Mouse (Mus musculus) embryonic facial prominence, embryonic 12.5 days (tissue): Measurements from ENCODE around the gene Slc12a6. TPM values are rescaled to one million over a fixed set of nuclear protein-coding genes. Genes with fewer than 3 reads are reported as not detected.

ENCODE experiments used
- ATAC-seq: fragments of 200-750 bp; cut with Nextera tagmentation; 2 replicates; pipeline ENCODE4 v1.8.0; 2017; ENCODE audit not compliant: insufficient number of reproducible peaks, insufficient read depth, low FRiP score, low TSS enrichment
- H3K27ac ChIP-seq: fragments of 300-500 bp; sonication (generic); 2 replicates; pipeline ENCODE4 v1.5.1; 2016; ENCODE audit warnings: mild to moderate bottlenecking
- H3K27me3 ChIP-seq: fragments of 300-500 bp; sonication (generic); 2 replicates; pipeline ENCODE4 v1.6.1; 2016; ENCODE audit warnings: mild to moderate bottlenecking, moderate library complexity
- H3K36me3 ChIP-seq: fragments of 300-500 bp; sonication (generic); 2 replicates; pipeline ENCODE4 v1.6.1; 2016; ENCODE audit warnings: mild to moderate bottlenecking
- H3K4me1 ChIP-seq: fragments of 300-500 bp; sonication (generic); 2 replicates; pipeline ENCODE4 v1.6.1; 2016
- H3K4me2 ChIP-seq: fragments of 300-500 bp; sonication (generic); replicated peaks from 2 replicates; pipeline ENCODE4 v1.6.1; 2016; ENCODE audit warnings: mild to moderate bottlenecking, moderate library complexity
- H3K4me3 ChIP-seq: fragments of 300-500 bp; sonication (generic); 2 replicates; pipeline ENCODE4 v1.5.1; 2016; ENCODE audit warnings: mild to moderate bottlenecking
- H3K9ac ChIP-seq: fragments of 300-500 bp; sonication (generic); 2 replicates; pipeline ENCODE4 v1.6.1; 2016; ENCODE audit warnings: mild to moderate bottlenecking, moderate library complexity
- H3K9me3 ChIP-seq: fragments of 300-500 bp; sonication (generic); 2 replicates; pipeline ENCODE4 v1.6.1; 2016; ENCODE audit warnings: mild to moderate bottlenecking, moderate library complexity
- WGBS: fragments of 180-500 bp; shearing (Covaris S2); methylation state at CpG from one replicate; pipeline ENCODE4 v1.1.7; 2016; 5-methylcytosine and 5-hydroxymethylcytosine counted together
- polyA plus RNA-seq: library from polyadenylated mRNA; unstranded; fragments of >200 nt; fragmentation: Nextera tagmentation; extraction: Ambion mirVana; gene quantifications from 2 replicates; pipeline ENCODE4 v1.2.1, GENCODE M21; 2016

The Slc12a6 gene
- 12.9 and 14.3 TPM in 2 replicates for polyA plus RNA-seq

GRCm38 (mm10) chr2:112265448-112266241 is at the start of gene Slc12a6:
Slc12a6 (plus strand) TSS chr2:112265825.
- Histone ChIP-seq H3K27me3 (no peaks in the 10 kb centered on the region), H3K4me3 (peak within 1 kb of the TSS; percentile 86), H3K4me2 (peak within 1 kb of the TSS; percentile 90), H3K27ac (peak within 1 kb of the TSS; percentile 89), H3K4me1 (peaks cover 20% of the 10 kb centered on the region), H3K9ac (peak within 1 kb of the TSS; percentile 70), H3K36me3 (no peaks in the 10 kb centered on the region), H3K9me3 (no peaks in the 10 kb centered on the region)
- WGBS, result under 1% methylated on average over 77 of the region's 85 CpGs
- peak; percentile 94 for ATAC-seq

DNA sequence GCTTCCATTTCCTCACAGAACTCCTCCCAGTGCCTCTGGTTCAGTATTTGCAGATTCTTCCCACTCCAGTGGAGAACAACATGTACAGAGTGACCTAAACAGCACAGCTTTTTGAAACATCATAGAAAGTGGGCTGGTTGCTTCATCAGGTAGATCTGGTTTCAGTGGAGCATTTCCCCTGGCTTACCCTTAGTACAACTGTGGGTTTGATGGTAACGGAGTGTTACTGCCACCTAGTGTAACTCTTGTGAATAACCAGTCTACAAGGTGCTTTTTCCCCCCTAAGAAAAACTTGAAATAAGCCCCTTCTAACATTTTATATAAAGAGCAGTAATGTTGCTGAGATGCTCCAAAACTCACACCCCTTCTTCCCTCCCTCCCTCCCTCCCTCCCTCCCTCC is 49.6 kb upstream of the Slc12a6 start:
- WGBS, result 9% methylated on average over 1 of the region's 1 CpGs
- no peak overlapping the region for H3K9ac ChIP-seq
- 0 out of 2 replicates have a peak, but pooled peaks have one; percentile 28 for ATAC-seq
- H3K27me3 ChIP-seq, result no peaks in the 10 kb centered on the region
- H3K27ac ChIP-seq, result no peak overlapping the region
- no peaks in the 10 kb centered on the region for H3K4me1 ChIP-seq
- H3K4me3 ChIP-seq, result no peak overlapping the region
- no peak overlapping the region for H3K4me2 ChIP-seq
- no peaks in the 10 kb centered on the region for H3K36me3 ChIP-seq
- no peaks in the 10 kb centered on the region for H3K9me3 ChIP-seq

- WGBS, result 75% methylated on average over 6 of the region's 6 CpGs
- Histone ChIP-seq H3K4me2 (no peak overlapping the region), H3K4me3 (no peak overlapping the region), H3K9me3 (no peaks in the 10 kb centered on the region), H3K36me3 (no peaks in the 10 kb centered on the region), H3K9ac (no peak overlapping the region), H3K27me3 (no peaks in the 10 kb centered on the region), H3K27ac (no peak overlapping the region), H3K4me1 (no peaks in the 10 kb centered on the region)
- no peak for ATAC-seq
Measured at GRCm38 (mm10) chr2:112217614-112218013, 48.0 kb upstream of the Slc12a6 start.

- Histone ChIP-seq H3K4me1 (no peaks in the 10 kb centered on the region), H3K27me3 (no peaks in the 10 kb centered on the region), H3K36me3 (no peaks in the 10 kb centered on the region), H3K27ac (no peak overlapping the region), H3K4me2 (no peak overlapping the region), H3K4me3 (no peak overlapping the region), H3K9ac (no peak overlapping the region), H3K9me3 (no peaks in the 10 kb centered on the region)
- 87% methylated on average over 5 of the region's 5 CpGs for WGBS
- ATAC-seq, result no peak
Measured at GRCm38 (mm10) chr2:112220880-112221279, 44.7 kb upstream of the Slc12a6 start.

DNA sequence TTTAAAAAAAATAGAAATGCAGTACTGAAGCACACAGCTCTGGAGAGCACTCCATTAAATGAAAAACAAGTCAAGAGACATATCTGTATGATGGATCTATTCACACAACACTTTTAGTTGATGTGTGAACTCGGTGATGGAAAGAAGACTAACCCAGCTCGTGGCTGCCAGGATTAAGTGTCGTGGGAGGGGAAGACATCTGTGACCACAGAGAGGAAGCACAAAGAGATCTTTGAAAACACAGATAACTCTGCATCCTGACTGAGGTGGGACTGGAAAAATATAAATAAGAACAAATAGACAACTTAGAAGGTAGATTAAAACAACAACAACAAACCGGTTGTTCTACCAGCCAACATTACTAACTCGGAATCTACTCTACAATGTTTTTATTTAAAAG is 43.0 kb upstream of the Slc12a6 start:
- Histone ChIP-seq H3K9ac (no peak overlapping the region), H3K9me3 (no peaks in the 10 kb centered on the region), H3K27ac (no peak overlapping the region), H3K4me1 (no peaks in the 10 kb centered on the region), H3K27me3 (no peaks in the 10 kb centered on the region), H3K4me3 (no peak overlapping the region), H3K4me2 (no peak overlapping the region), H3K36me3 (no peaks in the 10 kb centered on the region)
- 67% methylated on average over 5 of the region's 5 CpGs for WGBS
- ATAC-seq, result no peak

- 62% methylated on average over 4 of the region's 4 CpGs for WGBS
Measured at GRCm38 (mm10) chr2:112224356-112224755, 41.3 kb upstream of the Slc12a6 start.

DNA sequence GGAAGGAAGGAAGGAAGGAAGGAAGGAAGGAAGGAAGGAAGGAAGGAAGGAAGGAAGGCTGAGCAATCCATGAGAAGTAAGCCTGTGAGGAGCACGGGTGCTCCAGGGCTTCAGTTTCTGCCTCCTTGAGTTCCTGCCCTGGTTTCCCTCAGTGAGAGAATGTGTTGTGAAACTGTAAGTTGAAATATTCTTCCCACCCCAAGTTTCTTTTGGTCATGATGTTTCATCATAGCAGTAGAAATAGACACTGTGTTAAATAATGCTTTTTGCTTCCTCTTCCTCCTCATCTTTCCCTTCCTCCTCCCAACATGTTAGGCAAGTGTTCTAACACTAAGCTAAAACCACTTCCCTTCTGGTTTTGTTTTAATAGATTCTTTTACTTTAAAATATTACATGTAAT is 33.0 kb upstream of the Slc12a6 start:
- H3K9ac ChIP-seq, result no peak overlapping the region
- no peak for ATAC-seq
- no peaks in the 10 kb centered on the region for H3K9me3 ChIP-seq
- no peak overlapping the region for H3K4me2 ChIP-seq
- H3K36me3 ChIP-seq, result no peaks in the 10 kb centered on the region
- H3K4me3 ChIP-seq, result no peak overlapping the region
- 76% methylated on average over 1 of the region's 1 CpGs for WGBS
- H3K27me3 ChIP-seq, result no peaks in the 10 kb centered on the region
- no peaks in the 10 kb centered on the region for H3K4me1 ChIP-seq
- H3K27ac ChIP-seq, result no peak overlapping the region

More at GRCm38 (mm10) chr2:112224356-112224755, 41.3 kb upstream of the Slc12a6 start:
- Histone ChIP-seq H3K4me1 (no peaks in the 10 kb centered on the region), H3K4me3 (no peak overlapping the region), H3K27ac (no peak overlapping the region), H3K9me3 (no peaks in the 10 kb centered on the region), H3K36me3 (no peaks in the 10 kb centered on the region), H3K9ac (no peak overlapping the region), H3K27me3 (no peaks in the 10 kb centered on the region), H3K4me2 (no peak overlapping the region)
- no peak for ATAC-seq

DNA sequence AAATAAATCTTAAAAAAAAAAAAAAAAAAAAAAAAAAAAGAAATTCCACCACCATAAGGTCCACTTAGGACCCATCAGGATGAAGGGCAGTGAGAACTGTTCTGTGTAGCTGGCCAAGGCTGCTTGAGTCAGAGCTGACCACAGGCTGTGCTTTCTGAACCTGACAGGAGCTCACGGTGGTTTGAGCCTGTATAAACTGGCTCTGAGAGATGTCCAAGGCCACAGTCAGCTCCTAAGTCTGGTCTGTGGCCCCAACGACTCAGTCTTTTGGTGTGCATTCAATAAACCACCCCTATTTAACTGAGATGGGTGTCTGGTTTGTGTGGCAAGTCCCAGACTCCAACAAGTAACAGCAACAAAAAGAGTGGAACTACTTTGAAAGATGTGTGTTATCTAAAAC is 29.0 kb upstream of the Slc12a6 start:
- Histone ChIP-seq H3K9ac (no peak overlapping the region), H3K4me2 (no peak overlapping the region), H3K4me1 (peaks cover 7% of the 10 kb centered on the region), H3K36me3 (no peaks in the 10 kb centered on the region), H3K27ac (no peak overlapping the region), H3K4me3 (no peak overlapping the region), H3K27me3 (no peaks in the 10 kb centered on the region), H3K9me3 (no peaks in the 10 kb centered on the region)
- no peak for ATAC-seq
- 86% methylated on average over 2 of the region's 2 CpGs for WGBS

DNA sequence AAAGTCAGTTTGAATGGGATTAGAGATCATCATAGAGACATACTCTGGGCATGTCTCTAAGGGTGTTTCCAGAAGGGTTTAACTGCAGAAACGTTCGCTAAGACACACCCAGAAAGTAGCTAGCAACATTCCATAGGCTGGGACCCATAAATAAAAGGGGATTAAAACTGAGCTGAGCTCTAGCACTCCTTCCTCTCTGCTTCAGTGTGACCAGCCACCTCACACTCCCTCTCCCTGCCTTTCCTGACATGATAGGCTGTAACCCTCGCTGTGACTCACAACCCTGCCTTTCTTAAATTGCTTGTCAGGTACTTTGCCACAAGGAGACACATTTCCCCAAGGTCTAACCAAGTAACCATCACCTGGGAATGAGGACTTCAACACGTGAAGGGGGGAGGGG is 27.6 kb upstream of the Slc12a6 start:
- no peak overlapping the region for H3K4me3 ChIP-seq
- 10% methylated on average over 4 of the region's 4 CpGs for WGBS
- no peak overlapping the region for H3K4me2 ChIP-seq
- H3K9ac ChIP-seq, result no peak overlapping the region
- no peaks in the 10 kb centered on the region for H3K27me3 ChIP-seq
- H3K36me3 ChIP-seq, result no peaks in the 10 kb centered on the region
- no peaks in the 10 kb centered on the region for H3K9me3 ChIP-seq
- no peak for ATAC-seq
- H3K4me1 ChIP-seq, result peaks cover 7% of the 10 kb centered on the region
- no peak overlapping the region for H3K27ac ChIP-seq

GRCm38 (mm10) chr2:112239212-112239934 is 26.3 kb upstream of the Slc12a6 start, which contains the start of gene Lpcat4:
Lpcat4 (plus strand) TSS chr2:112239468.
- no peaks in the 10 kb centered on the region for H3K27me3 ChIP-seq
- peak; percentile 83 for ATAC-seq
- H3K4me1 ChIP-seq, result peaks cover 7% of the 10 kb centered on the region
- H3K4me3 ChIP-seq, result peak within 1 kb of the TSS; percentile 76
- peak within 1 kb of the TSS; percentile 86 for H3K4me2 ChIP-seq
- peak within 1 kb of the TSS; percentile 77 for H3K9ac ChIP-seq
- H3K9me3 ChIP-seq, result no peaks in the 10 kb centered on the region
- WGBS, result under 1% methylated on average over 92 of the region's 94 CpGs
- H3K27ac ChIP-seq, result peak within 1 kb of the TSS; percentile 96
- H3K36me3 ChIP-seq, result peaks cover 2% of the 10 kb centered on the region

GRCm38 (mm10) chr2:112239935-112240721 is 25.5 kb upstream of the Slc12a6 start:
- under 1% methylated on average over 27 of the region's 28 CpGs for WGBS
- Histone ChIP-seq H3K4me2 (peak overlapping the region; percentile 86), H3K36me3 (peaks cover 5% of the 10 kb centered on the region), H3K4me3 (peak overlapping the region; percentile 76), H3K27me3 (no peaks in the 10 kb centered on the region), H3K9ac (peak overlapping the region; percentile 77), H3K4me1 (peaks cover 7% of the 10 kb centered on the region), H3K9me3 (no peaks in the 10 kb centered on the region), H3K27ac (peak overlapping the region; percentile 96)
- peak; percentile 48 for ATAC-seq
